Mouse (Mus musculus): ENCODE data around the gene Cenpv.

Cenpv gene

GRCm38 (mm10) chr11:62554163-62554855 lies 15.2 kb upstream of the Cenpv start:
- in situ Hi-C loops (cut with MboI, MseI), result no loop called here

DNA sequence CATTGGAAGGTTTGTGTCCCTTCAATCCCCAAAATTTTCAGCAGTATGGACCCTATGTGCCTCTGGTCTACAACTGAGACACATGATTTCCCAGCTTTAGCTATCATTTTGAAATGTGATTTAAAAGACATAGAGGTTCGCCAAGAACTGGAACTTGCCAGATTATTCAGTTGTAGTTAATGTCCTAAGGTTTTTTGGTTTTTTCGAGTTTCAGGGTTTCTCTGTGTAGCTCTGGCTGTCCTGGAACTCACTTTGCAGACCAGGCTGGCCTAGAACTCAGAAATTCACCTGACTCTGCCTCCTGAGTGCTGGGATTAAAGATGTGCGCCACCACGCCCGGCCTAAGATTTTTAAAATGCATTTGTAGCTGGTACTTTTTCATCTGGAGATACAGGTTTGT lies 14.6 kb upstream of the Cenpv start:
- in situ Hi-C loops (cut with MboI, MseI), result no loop called here

DNA sequence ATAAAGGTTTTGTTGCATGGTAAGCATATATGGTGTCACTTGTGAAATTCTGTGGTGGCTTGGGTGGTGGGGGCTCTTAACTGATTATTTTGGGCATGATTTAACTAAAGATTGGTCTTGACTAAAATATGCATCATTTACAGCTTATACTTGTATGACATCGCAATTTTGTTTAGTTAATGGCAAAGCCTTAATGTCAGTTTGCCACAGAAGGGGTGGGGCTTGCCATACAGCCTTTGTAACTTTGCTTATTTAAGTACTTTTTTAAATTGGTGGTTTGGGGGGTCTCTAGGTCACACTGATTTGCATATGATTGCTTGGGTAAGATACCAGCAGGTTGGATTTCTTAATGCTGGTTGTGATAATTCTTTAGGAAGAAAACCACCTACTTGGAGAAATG lies 14.1 kb upstream of the Cenpv start:
- in situ Hi-C loops (cut with MboI, MseI), result no loop called here

GRCm38 (mm10) chr11:62551226-62552119 lies 12.4 kb upstream of the Cenpv start:
- in situ Hi-C loops (cut with MboI, MseI), result no loop called here

DNA sequence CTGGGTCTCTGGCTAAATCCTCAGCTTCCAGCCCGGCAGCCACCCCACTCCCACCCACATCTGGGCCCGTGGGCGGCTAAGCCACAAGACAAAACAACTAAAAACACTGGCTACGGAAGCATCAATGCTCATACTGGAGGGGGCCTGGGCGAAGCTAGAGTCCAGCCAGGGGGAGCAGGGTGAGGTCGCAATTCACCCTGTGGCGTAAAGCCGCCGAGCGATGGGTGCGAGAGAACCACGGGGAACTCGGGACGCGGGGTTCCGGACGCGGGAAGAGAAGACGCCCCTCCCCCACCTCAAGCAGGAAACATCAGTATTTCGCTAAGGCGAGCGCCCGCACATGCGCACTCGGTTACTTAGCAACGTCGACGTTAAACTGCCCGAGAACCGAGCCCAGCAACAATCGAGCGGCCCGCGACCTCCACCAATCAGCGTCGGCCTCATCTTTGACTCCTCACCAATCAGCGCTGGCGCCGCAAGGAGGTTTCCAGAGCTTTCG lies 11.7 kb upstream of the Cenpv start, which contains the start of gene Ubb:
TSS of gene Ubb (plus strand) at position 445 of the 499 bp plus-strand sequence.
- in situ Hi-C loops (cut with MboI, MseI), result no loop called here

DNA sequence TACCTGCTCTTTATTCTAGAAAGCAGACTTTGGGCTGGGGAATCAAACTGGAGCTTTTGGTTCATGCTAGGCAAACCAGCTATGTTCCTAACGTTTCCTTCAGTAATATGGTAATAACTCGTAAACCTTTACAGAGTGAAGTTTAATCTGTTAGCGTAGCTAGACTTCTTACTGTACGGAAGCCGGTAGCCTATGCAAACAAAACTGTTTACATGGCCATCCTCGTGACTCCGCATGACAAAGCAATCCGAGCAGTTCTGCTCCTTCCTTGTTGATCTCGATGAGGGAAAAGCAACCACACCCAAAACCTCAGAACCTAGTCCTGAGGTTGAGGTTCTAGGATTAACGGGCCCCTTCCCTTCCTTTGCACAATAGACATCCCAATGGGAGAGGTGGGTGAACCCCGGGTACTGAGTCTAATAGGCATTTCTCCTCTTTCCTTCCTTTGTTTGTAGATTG lies 11.2 kb upstream of the Cenpv start:
- in situ Hi-C loops (cut with MboI, MseI), result no loop called here

GRCm38 (mm10) chr11:62549782-62550181 lies 10.7 kb upstream of the Cenpv start:
- in situ Hi-C loops (cut with MboI, MseI), result no loop called here

DNA sequence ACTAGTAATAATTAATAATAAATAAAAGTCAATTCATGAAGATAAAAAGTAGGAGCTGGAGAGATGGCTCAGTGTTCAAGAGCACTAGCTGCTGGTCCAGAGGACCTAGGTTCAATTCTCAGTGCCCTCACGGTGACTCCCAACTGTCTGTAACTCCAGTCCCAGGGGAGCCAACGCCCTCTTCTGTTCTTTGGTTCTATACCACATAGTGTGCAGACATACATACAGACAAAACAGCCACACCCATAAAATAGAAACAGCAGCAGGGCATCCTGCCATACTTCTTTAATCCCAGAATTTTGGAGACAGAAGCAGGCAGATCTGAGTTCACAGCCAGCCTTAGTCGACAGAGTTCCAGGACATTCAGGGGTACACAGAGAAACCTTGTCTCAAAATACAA lies 4.9 kb upstream of the Cenpv start:
- in situ Hi-C loops (cut with MboI, MseI), result loop anchor here (5.0 kb wide), 1 partner anchor 82 kb away; no protein-coding TSS in a partner anchor

DNA sequence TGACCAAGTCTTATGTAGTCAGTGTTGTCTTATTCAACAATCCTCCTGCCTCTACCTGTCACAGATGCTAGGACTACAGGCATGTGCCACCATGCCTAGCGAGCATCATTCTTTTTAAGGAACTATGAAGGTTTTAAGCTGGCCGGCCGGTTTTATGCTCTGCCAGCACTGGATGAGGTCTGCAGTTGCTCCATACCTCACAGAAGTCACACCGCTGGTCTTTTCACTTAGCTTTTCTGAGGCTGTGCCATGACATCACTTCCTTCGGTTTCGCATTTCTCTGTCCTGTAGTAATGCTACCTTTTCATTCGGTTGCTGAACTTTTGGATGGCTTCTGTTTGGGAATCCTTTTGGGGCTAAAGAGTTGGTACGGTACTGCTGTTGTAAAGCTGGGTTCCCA lies 2.5 kb upstream of the Cenpv start:
- in situ Hi-C loops (cut with MboI, MseI), result loop anchor here (5.0 kb wide), 1 partner anchor 79 kb away; no protein-coding TSS in a partner anchor

- in situ Hi-C loops (cut with MboI, MseI), result loop anchor here (5.0 kb wide), 1 partner anchor 79 kb away; no protein-coding TSS in a partner anchor
These were observed 1.9 kb upstream of the Cenpv start for GRCm38 (mm10) chr11:62540969-62541368.

GRCm38 (mm10) chr11:62540167-62540566 lies 1.1 kb upstream of the Cenpv start:
- in situ Hi-C loops (cut with MboI, MseI), result loop anchor here (5.0 kb wide), 1 partner anchor 78 kb away; no protein-coding TSS in a partner anchor

- in situ Hi-C loops (cut with MboI, MseI), result no loop called here
These were observed 556 bp downstream of the Cenpv start for GRCm38 (mm10) chr11:62538321-62539088.

GRCm38 (mm10) chr11:62537590-62537989 lies 1.5 kb downstream of the Cenpv start:
- in situ Hi-C loops (cut with MboI, MseI), result no loop called here

- in situ Hi-C loops (cut with MboI, MseI), result no loop called here
These were observed 2.0 kb downstream of the Cenpv start for GRCm38 (mm10) chr11:62537089-62537488.

DNA sequence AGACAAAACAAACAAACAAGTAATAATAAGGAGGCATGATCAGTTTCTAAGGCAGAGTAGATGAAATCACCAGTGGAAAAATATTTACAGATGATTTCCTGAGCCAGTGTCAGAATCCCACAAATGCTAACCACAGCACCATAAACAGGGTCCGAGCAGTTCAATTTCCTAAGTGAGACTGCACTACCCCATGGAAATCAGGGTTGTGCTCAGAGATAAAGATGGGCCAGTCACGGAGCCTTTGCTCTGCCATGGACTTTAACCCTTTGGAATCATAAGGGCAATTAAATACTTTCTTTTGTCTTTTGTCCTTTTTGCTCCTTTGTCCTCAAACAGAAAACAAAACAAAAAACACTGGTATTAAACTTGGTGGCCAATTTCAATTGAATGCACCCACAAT lies 16.8 kb downstream of the Cenpv start:
- in situ Hi-C loops (cut with MboI, MseI), result loop anchor here (10.0 kb wide), 1 partner anchor 47 kb away; no protein-coding TSS in a partner anchor

GRCm38 (mm10) chr11:62518991-62519390 lies 20.1 kb downstream of the Cenpv start:
- in situ Hi-C loops (cut with MboI, MseI), result no loop called here

GRCm38 (mm10) chr11:62513311-62513710 lies 25.8 kb downstream of the Cenpv start:
- in situ Hi-C loops (cut with MboI, MseI), result no loop called here

DNA sequence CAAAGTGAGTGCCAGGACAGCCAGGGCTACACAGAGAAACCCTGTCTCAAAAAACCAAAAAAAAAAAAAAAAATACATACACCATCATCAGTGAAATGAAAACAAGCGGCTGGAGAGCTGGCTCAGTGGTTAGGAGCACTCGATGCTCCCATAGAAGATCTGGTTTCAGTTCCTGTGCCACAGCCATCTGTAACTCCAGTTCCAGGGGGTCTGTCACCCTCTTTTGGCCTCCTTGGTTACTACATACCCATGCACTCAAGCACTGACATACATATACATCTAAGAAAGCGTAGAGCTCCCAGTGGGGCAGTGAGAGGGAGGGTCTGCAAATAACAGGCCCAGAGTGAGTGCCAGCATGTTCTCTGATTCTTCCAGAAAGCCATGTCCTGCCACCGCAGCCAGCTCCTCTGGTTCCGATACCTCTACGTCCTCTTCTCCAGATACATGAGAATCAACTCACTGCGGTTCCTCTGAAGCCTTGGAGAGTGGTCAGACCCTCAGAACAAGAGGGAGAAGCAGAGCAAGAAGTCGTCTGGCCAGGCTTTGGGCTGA lies 26.5 kb downstream of the Cenpv start:
- in situ Hi-C loops (cut with MboI, MseI), result no loop called here

- in situ Hi-C loops (cut with MboI, MseI), result no loop called here
These were observed 27.4 kb downstream of the Cenpv start for GRCm38 (mm10) chr11:62511444-62512202.

DNA sequence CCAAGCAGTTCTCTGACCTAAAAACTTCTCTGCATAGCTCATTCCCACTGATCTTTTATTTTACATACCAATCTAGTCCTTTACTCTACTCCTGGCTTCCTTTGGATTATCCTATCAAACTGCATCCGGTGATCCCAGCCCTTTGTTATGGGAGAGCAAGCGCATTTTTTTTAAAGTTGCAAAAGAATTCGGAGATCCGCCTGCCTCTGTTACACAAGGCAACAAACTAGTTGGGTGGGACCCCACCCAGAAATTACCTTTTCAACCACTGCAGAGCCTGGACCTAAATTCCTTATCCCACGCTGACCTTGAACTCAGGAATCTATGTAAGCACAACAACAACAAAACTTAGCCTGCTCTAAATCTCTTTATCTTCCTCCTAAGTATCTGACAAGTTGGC lies 28.1 kb downstream of the Cenpv start:
- in situ Hi-C loops (cut with MboI, MseI), result no loop called here

Data from T-helper 2 cell (primary cell).